Mouse (Mus musculus) heart, embryonic 14.5 days (tissue): ENCODE data around the gene Tent4a. TPM values are rescaled to one million over a fixed set of nuclear protein-coding genes. Genes with fewer than 3 reads are reported as not detected.
"Not testable (repeated sequence)": the region's sequence is repeated elsewhere in the genome, so short reads cannot be mapped to it uniquely, and the experiment has no call there.

ENCODE experiments used
- ATAC-seq: fragments of 200-750 bp; cut with Nextera tagmentation; 2 replicates; pipeline ENCODE4 v1.8.0; 2017; ENCODE audit warnings: low read depth, moderate TSS enrichment; ENCODE audit not compliant: insufficient number of reproducible peaks, insufficient read depth, low FRiP score
- H3K27ac ChIP-seq, 2 experiments: fragments of 200-500 bp in 1 of 2; fragments of 300-500 bp in 1 of 2; sonication (generic) in 1 of 2; replicated peaks in 1 of 2; 2 replicates each; pipeline ENCODE4 v1.5.1; 2012 to 2014; ENCODE audit warnings: low read depth in 2 of 2, low read length in 2 of 2, control low read depth in 1 of 2, mild to moderate bottlenecking in 1 of 2, mixed read lengths in 1 of 2; ENCODE audit not compliant: control insufficient read depth in 1 of 2, insufficient read depth in 1 of 2
- H3K27me3 ChIP-seq: fragments of 300-500 bp; sonication (generic); 2 replicates; pipeline ENCODE4 v1.6.1; 2014; ENCODE audit warnings: mild to moderate bottlenecking, low read length, control low read depth; ENCODE audit not compliant: control insufficient read depth, insufficient read depth
- H3K36me3 ChIP-seq: fragments of 300-500 bp; sonication (generic); 2 replicates; pipeline ENCODE4 v1.6.1; 2014; ENCODE audit warnings: mild to moderate bottlenecking, control low read depth, low read length, mixed read lengths; ENCODE audit not compliant: control insufficient read depth, insufficient read depth
- H3K4me1 ChIP-seq, 2 experiments: fragments of 200-500 bp in 1 of 2; fragments of 300-500 bp in 1 of 2; sonication (generic) in 1 of 2; 2 replicates each; pipeline ENCODE4 v1.6.1; 2012 to 2014; ENCODE audit warnings: low read length in 2 of 2, control low read depth in 1 of 2, mixed read lengths in 1 of 2; ENCODE audit not compliant: control insufficient read depth in 2 of 2, insufficient read depth in 2 of 2
- H3K4me2 ChIP-seq: fragments of 300-500 bp; sonication (generic); 2 replicates; pipeline ENCODE4 v1.6.1; 2014; ENCODE audit warnings: mild to moderate bottlenecking, low read length
- H3K4me3 ChIP-seq, 2 experiments: fragments of 200-500 bp in 1 of 2; fragments of 300-500 bp in 1 of 2; sonication (generic) in 1 of 2; 2 replicates each; pipeline ENCODE4 v1.5.1; 2012 to 2014; ENCODE audit warnings: low read length in 2 of 2, mild to moderate bottlenecking in 2 of 2, control low read depth in 1 of 2, low read depth in 1 of 2, moderate library complexity in 1 of 2; ENCODE audit not compliant: control insufficient read depth in 1 of 2, insufficient read depth in 1 of 2
- H3K9ac ChIP-seq: fragments of 300-500 bp; sonication (generic); 2 replicates; pipeline ENCODE4 v1.6.1; 2014; ENCODE audit warnings: mild to moderate bottlenecking, low read length
- H3K9me3 ChIP-seq: fragments of 300-500 bp; sonication (generic); 2 replicates; pipeline ENCODE4 v1.6.1; 2016; ENCODE audit warnings: low read length, control low read depth; ENCODE audit not compliant: control insufficient read depth
- WGBS: fragments of 180-500 bp; shearing (Covaris S2); extraction: QIAGEN DNeasy Blood & Tissue Kit; methylation state at CpG from one replicate; pipeline ENCODE4 v1.1.7; 2014; 5-methylcytosine and 5-hydroxymethylcytosine counted together
- polyA plus RNA-seq: library from polyadenylated mRNA; unstranded; fragments of >200 nt; fragmentation: Nextera tagmentation; extraction: Ambion mirVana; gene quantifications from 2 replicates; pipeline ENCODE4 v1.2.1, GENCODE M21; 2014

Gene Tent4a
- 5.5 and 5.6 TPM in 2 replicates for polyA plus RNA-seq

GRCm38 (mm10) chr13:69534334-69534653 is at the start of gene Tent4a:
Gene Tent4a, minus strand, starts transcription at chr13:69534617.
- peaks cover 6% of the 10 kb centered on the region; the same call in 1 of the 2 replicates for H3K36me3 ChIP-seq
- H3K27me3 ChIP-seq: no peaks in the 10 kb centered on the region
- ATAC-seq: peak; percentile 83
- WGBS: under 1% methylated on average over 44 of the region's 57 CpGs
- H3K27ac ChIP-seq: peak within 1 kb of the TSS; percentile 97 to 98
- no peaks in the 10 kb centered on the region for H3K9me3 ChIP-seq
- H3K4me1 ChIP-seq: peaks cover 28 to 50% of the 10 kb centered on the region in 2 experiments
- peak within 1 kb of the TSS; percentile 97 for H3K4me2 ChIP-seq
- H3K4me3 ChIP-seq: peak within 1 kb of the TSS; percentile 84 to 97
- peak within 1 kb of the TSS; percentile 99 for H3K9ac ChIP-seq

GRCm38 (mm10) chr13:69583591-69583990 is 49.2 kb upstream of the Tent4a start:
- Histone ChIP-seq H3K9me3 (no peaks in the 10 kb centered on the region), H3K27ac (no peak overlapping the region), H3K27me3 (no peaks in the 10 kb centered on the region), H3K9ac (no peak overlapping the region), H3K4me2 (no peak overlapping the region), H3K4me3 (no peak overlapping the region), H3K36me3 (no peaks in the 10 kb centered on the region), H3K4me1 (peaks cover 18 to 26% of the 10 kb centered on the region in 2 experiments)
- no peak for ATAC-seq
- WGBS: 89% methylated on average over 6 of the region's 6 CpGs

GRCm38 (mm10) chr13:69582411-69582810 is 48.0 kb upstream of the Tent4a start:
- Histone ChIP-seq H3K9ac (no peak overlapping the region), H3K4me3 (no peak overlapping the region), H3K9me3 (no peaks in the 10 kb centered on the region), H3K27me3 (no peaks in the 10 kb centered on the region), H3K36me3 (no peaks in the 10 kb centered on the region), H3K4me1 (peaks cover 13 to 19% of the 10 kb centered on the region in 2 experiments), H3K27ac (no peak overlapping the region), H3K4me2 (no peak overlapping the region)
- ATAC-seq: no peak
- 86% methylated on average over 6 of the region's 6 CpGs for WGBS

DNA sequence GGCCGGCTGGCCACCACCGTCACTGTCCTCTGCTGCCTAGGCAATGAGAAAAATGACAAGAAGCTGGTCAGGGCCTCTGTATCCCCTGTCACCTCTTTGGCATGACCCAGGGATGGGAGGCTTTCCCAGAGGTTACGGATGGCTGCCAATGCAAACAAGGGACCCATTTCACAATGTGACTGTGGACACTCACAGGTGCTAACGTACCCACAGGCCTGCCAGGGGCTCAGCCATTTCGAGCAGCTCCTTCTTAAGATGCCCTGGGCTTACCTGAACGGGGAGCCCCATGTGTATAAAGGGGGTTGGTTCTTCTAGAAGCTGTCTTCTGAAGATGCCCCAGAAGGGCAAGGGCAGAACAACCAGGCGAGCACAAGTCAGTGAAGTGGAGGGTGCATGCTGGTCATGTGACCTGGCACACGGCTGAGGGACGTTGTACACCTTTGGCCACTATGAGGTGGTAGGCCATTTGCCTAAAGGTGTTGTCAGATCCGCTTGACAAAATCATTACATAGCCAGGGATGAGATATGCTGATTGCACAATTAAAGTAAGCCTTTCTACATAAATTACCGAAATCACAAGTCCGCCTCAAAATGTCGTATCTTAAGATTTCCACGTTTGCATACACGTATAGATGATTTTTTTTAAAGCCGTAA is 42.9 kb upstream of the Tent4a start:
- ATAC-seq: no peak
- Histone ChIP-seq H3K4me2 (no peak overlapping the region), H3K4me3 (no peak overlapping the region), H3K9ac (no peak overlapping the region), H3K9me3 (no peaks in the 10 kb centered on the region), H3K27ac (no peak overlapping the region), H3K4me1 (no peaks in the 10 kb centered on the region), H3K27me3 (no peaks in the 10 kb centered on the region), H3K36me3 (no peaks in the 10 kb centered on the region)
- 83% methylated on average over 16 of the region's 16 CpGs for WGBS

DNA sequence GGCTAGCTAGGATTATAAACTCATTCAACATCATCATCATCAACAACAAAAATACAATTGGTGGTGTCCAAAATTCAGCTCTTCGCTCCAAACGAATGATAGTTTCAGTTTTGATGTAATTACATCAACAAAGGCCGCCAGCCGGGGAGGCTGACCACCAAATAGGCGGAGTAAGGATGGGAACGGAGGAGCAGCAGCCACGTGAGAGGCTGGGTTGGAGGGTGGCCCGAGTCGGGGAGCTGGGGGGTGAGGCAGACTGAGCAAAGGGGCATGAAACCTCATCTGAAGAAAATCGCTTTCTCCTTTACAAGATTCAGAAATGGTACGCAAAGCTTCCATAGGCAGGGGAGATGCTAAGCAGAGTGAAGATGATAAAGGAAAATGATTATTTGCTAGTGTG is 42.3 kb upstream of the Tent4a start:
- Histone ChIP-seq H3K4me2 (no peak overlapping the region), H3K36me3 (no peaks in the 10 kb centered on the region), H3K9me3 (no peaks in the 10 kb centered on the region), H3K4me3 (no peak overlapping the region), H3K4me1 (no peaks in the 10 kb centered on the region), H3K27me3 (no peaks in the 10 kb centered on the region), H3K27ac (no peak overlapping the region), H3K9ac (no peak overlapping the region)
- WGBS: 65% methylated on average over 11 of the region's 11 CpGs
- no peak for ATAC-seq

GRCm38 (mm10) chr13:69572594-69572993 is 38.2 kb upstream of the Tent4a start:
- 83% methylated on average over 3 of the region's 3 CpGs for WGBS
- Histone ChIP-seq H3K4me1 (no peaks in the 10 kb centered on the region), H3K27ac (no peak overlapping the region), H3K36me3 (no peaks in the 10 kb centered on the region), H3K4me2 (no peak overlapping the region), H3K4me3 (no peak overlapping the region), H3K9ac (no peak overlapping the region), H3K27me3 (no peaks in the 10 kb centered on the region), H3K9me3 (no peaks in the 10 kb centered on the region)
- no peak for ATAC-seq

GRCm38 (mm10) chr13:69569201-69569600 is 34.8 kb upstream of the Tent4a start:
- Histone ChIP-seq H3K4me1 (peaks cover 0 to under 1% of the 10 kb centered on the region in 2 experiments; a peak in 2 of 4 replicates), H3K9me3 (no peaks in the 10 kb centered on the region), H3K27ac (no peak overlapping the region), H3K27me3 (no peaks in the 10 kb centered on the region), H3K36me3 (no peaks in the 10 kb centered on the region), H3K4me3 (no peak overlapping the region), H3K4me2 (no peak overlapping the region), H3K9ac (no peak overlapping the region)
- no peak for ATAC-seq
- 82% methylated on average over 9 of the region's 9 CpGs for WGBS

DNA sequence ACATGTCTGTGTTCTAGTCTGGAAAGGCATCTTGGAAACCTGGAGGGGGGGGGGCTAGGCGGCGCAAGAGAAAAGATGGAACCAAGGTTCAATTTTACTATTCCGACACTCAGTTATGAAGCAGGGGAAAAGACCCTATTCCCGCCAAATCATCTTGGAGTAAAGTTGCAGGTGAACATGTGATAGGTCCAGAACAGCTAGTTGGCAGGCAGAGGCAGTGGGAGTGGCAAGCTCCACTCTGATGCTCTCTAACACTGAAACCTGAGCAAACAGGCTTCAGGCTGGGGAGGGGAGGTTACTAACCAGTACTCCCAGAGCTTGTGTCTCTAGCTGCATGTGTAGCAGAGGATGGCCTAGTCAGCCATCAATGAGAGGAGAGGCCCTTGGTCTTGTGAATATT is 31.0 kb upstream of the Tent4a start:
- ATAC-seq, H3K9me3 ChIP-seq, H3K36me3 ChIP-seq, H3K4me3 ChIP-seq, H3K27ac ChIP-seq, H3K4me2 ChIP-seq, H3K27me3 ChIP-seq, H3K9ac ChIP-seq: not testable (repeated sequence)
- WGBS: 94% methylated on average over 4 of the region's 4 CpGs
- H3K4me1 ChIP-seq: peaks cover 14 to 17% of the 10 kb centered on the region in 2 experiments
